Mouse (Mus musculus): ENCODE data around the gene Fads2. TPM values are rescaled to one million over a fixed set of nuclear protein-coding genes. Genes with fewer than 3 reads are reported as not detected.

Gene Fads2
- polyA plus RNA-seq, 1 experiment from 2014 or later = 133 TPM

DNA sequence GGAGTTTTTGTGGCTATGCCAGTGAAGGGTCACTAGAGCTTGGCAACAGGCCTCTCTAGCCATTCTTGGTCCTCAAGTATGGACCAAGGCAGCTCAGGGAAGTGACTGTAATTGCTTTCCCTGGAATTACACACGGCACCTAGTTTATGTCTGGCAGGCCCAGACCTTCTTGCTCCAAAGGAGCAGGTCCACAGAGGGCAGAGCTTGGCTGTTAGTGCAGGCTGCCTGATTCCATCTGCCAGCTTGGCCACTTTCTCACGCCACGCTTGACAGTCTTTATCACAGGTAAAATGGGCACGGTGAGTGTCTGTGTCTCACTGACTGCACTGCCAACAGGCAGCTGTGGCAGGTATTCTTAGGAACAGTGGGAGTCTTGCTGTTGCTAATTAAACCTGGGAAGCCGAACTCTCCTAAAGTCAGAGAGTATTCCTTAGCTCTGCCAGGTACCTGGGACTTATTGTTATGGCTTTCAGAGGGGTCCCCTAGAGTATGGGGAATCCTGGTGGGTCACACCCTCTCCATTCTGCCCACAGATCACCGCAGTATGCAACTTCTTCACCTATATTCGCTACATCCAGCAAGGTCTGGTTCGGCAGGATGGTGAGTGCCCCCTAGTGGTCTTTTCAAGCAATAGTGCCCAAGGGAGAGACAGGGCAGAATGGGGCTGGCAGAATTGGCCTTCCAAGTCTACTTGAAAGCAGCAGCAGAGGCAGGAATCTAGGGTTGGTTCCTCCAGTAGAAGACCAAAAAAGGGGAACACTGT, 68.2 kb downstream of the Fads2 start:
- no peak overlapping the region for H3K4me2 ChIP-seq (replicated peaks)
- H3K36me3 ChIP-seq = no peaks in the 10 kb centered on the region
- 0 out of 2 replicates have a peak, but pooled peaks have one; percentile 52 for ATAC-seq (ENCODE audit: low FRiP score, low read depth)
- no peaks in the 10 kb centered on the region; the same call in 1 of the 2 replicates for H3K4me1 ChIP-seq
- no peak overlapping the region for H3K27ac ChIP-seq
- H3K9ac ChIP-seq = no peak overlapping the region
- no peak overlapping the region for H3K4me3 ChIP-seq
- H3K27me3 ChIP-seq (replicated peaks) = no peaks in the 10 kb centered on the region
- 42% methylated on average over 8 of the region's 8 CpGs for WGBS
- no peaks in the 10 kb centered on the region for H3K9me3 ChIP-seq

DNA sequence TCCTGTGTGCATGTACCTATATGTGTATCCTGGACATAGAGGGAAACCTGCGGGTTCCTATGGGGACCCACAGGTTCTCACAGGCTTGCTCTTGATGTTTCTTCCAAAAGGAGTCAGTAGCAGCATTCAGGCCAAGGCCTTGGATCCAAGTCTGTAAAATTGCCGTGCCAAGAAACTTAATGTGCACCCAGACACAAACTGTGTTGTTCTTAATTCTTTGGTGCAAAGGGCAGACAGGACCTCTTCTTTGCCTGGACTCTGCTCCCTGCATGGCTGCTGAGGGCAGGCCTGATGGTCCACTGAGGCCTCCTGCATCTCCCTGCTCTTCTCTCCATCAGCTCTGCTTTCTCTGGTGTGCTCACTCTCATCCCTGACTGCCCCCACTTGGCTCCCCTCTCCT, 71.8 kb downstream of the Fads2 start:
- ATAC-seq (ENCODE audit: low FRiP score, low read depth) = no peak
- no peak overlapping the region for H3K4me2 ChIP-seq (replicated peaks)
- H3K9ac ChIP-seq = no peak overlapping the region
- peaks cover 10% of the 10 kb centered on the region; the same call in 1 of the 2 replicates for H3K36me3 ChIP-seq
- peaks cover 4% of the 10 kb centered on the region for H3K4me1 ChIP-seq
- H3K9me3 ChIP-seq = no peaks in the 10 kb centered on the region
- WGBS = 90% methylated on average over 2 of the region's 2 CpGs
- no peak overlapping the region for H3K4me3 ChIP-seq
- H3K27ac ChIP-seq = no peak overlapping the region
- H3K27me3 ChIP-seq (replicated peaks) = no peaks in the 10 kb centered on the region

DNA sequence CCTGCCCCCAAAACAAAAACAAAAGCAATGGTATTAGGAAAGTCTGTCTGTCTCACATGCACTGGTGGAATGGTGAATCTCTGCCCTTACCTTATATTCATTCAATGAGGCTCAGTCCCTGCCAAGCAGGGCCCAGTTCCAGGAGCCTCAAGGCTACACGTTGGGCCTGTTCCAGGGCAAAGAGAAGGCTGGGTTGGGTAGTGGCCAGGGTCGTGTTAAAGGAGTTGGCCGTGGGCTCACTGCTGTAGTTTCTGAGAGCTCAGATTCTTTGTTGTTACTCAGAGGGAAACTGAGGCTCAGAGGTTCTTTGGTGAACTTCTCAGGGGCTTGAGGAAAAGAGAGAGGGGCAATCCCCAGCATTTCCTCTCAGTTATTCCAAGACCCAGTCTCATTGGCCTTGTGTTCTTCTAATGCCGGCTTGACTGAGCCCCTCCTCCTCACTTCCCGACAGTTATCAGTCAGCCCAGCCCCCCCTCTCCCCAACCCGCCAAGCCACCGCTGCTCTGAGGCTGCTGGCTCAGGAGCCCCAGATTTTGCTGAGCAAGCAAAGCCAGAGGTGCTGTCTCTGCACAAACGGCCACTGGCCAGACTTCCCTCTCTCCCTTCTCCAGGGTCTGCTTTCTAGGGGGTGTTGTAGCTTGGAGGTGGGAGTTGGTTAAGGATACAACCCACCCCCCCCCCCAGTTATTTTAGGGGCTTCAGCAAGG, 76.2 kb downstream of the Fads2 start:
- Histone ChIP-seq H3K4me1 (peaks cover 9% of the 10 kb centered on the region; the same call in 1 of the 2 replicates), H3K36me3 (peaks cover 10% of the 10 kb centered on the region; the same call in 1 of the 2 replicates), H3K4me2 (replicated peaks) (no peak overlapping the region), H3K27me3 (replicated peaks) (0 out of 2 replicates have a peak, but pooled peaks cover 3% of the 10 kb centered on the region), H3K4me3 (no peak overlapping the region), H3K9me3 (no peaks in the 10 kb centered on the region), H3K9ac (no peak overlapping the region), H3K27ac (no peak overlapping the region)
- no peak for ATAC-seq (ENCODE audit: low FRiP score, low read depth)
- WGBS = 26% methylated on average over 8 of the region's 8 CpGs

DNA sequence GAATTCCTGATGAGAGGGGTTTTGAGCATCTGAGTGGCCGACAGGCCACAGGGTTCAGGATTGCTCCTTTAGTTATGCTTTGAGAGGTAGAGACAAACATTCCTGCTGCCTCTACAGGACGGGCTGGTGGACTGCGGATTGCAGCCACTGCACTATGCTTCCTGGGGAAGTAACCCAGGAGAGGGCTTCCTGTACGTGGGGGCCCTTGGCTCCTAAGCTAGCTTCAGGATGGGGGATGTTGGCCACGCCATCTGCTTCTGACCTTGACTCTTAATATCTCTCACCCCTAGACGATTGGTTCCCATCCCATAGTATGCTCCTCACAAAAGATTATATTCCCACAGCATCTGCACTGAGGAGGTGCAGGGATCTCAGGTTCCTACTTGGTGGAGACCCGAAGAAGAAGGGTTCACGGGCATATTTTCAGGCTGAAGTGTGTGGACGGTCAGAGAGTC, 78.2 kb downstream of the Fads2 start:
- Histone ChIP-seq H3K36me3 (peaks cover 10% of the 10 kb centered on the region; the same call in 1 of the 2 replicates), H3K9me3 (no peaks in the 10 kb centered on the region), H3K27me3 (replicated peaks) (0 out of 2 replicates have a peak, but pooled peaks cover 11% of the 10 kb centered on the region), H3K4me1 (peaks cover 21% of the 10 kb centered on the region), H3K4me2 (replicated peaks) (no peak overlapping the region), H3K9ac (no peak overlapping the region), H3K4me3 (no peak overlapping the region), H3K27ac (no peak overlapping the region)
- WGBS = 74% methylated on average over 9 of the region's 9 CpGs
- ATAC-seq (ENCODE audit: low FRiP score, low read depth) = no peak

DNA sequence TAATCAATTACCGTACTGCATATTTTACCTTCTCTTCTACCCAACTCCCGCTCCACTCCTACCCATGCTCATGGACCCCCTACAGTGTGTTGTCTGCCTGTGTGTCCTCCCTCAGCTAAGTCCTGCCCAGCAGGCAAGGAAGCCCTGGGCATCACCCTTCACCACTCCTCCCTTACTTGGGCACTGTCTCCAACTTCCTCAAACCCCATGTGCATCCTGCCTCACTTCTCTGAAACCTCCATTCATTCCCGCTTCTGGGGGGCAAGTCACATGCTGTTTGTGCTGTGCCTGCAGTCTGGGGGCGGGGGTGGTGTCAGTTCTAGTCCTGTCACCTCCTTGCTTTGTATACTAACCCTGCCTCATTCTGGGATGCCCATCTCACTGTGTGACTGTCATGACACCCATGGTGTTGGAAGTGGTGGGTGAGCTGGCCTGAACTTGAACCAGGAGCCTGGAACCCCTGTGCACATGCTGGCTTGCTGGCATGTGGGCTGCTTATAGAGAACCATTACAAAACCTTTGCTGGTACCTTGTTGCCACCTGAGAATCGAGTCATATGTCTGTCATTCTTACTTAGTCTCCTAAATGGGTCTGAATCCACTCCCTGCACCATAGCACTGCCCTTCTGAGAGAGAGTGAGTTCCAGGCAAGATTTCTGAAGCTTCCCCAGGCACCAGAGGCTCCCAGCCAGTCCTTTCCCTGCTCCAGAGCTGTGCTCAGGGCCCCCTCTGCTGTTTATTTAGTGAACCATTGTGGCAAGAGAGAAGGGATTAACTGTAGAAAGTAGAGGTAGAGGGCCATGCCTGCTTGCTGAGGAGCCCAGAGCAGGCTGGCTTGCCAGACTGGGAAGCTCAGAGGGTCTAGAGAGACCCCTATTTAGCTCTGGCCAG, 78.9 kb downstream of the Fads2 start:
- ATAC-seq (ENCODE audit: low FRiP score, low read depth) = no peak
- H3K27ac ChIP-seq = no peak overlapping the region

DNA sequence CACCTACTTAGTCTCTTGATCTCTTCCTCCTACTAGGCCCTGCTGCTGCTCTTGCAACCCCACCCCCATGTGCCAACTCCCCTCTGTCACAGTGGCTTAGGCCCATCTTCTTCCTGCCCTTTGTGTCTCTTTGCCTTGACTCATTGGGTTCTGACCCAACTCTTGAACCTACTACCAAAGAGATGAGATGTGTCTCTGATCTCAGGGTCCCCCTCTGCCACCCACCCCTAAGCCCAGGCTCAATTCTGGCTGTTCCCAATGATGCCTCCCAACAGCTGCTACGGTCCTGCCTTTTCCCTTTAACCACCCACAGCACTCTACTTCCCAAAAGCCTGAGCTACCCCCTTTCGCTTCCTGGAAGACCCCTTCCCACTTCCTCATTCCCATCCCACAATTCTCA, 79.6 kb downstream of the Fads2 start:
- no peaks in the 10 kb centered on the region for H3K36me3 ChIP-seq
- H3K4me1 ChIP-seq = peaks cover 30% of the 10 kb centered on the region
- H3K4me3 ChIP-seq = no peak overlapping the region
- H3K27me3 ChIP-seq (replicated peaks) = 0 out of 2 replicates have a peak, but pooled peaks cover 11% of the 10 kb centered on the region
- ATAC-seq (ENCODE audit: low FRiP score, low read depth) = no peak
- WGBS = 81% methylated on average over 2 of the region's 2 CpGs
- no peaks in the 10 kb centered on the region for H3K9me3 ChIP-seq
- H3K27ac ChIP-seq = no peak overlapping the region
- H3K4me2 ChIP-seq (replicated peaks) = no peak overlapping the region
- no peak overlapping the region for H3K9ac ChIP-seq

More for the DNA sequence above, 78.9 kb downstream of the Fads2 start:
- 64% methylated on average over 5 of the region's 5 CpGs for WGBS
- peaks cover 5% of the 10 kb centered on the region; the same call in 1 of the 2 replicates for H3K36me3 ChIP-seq
- no peak overlapping the region for H3K4me3 ChIP-seq
- no peak overlapping the region for H3K9ac ChIP-seq
- H3K4me1 ChIP-seq = peaks cover 27% of the 10 kb centered on the region
- no peaks in the 10 kb centered on the region for H3K9me3 ChIP-seq
- H3K4me2 ChIP-seq (replicated peaks) = no peak overlapping the region
- H3K27me3 ChIP-seq (replicated peaks) = 0 out of 2 replicates have a peak, but pooled peaks cover 11% of the 10 kb centered on the region

DNA sequence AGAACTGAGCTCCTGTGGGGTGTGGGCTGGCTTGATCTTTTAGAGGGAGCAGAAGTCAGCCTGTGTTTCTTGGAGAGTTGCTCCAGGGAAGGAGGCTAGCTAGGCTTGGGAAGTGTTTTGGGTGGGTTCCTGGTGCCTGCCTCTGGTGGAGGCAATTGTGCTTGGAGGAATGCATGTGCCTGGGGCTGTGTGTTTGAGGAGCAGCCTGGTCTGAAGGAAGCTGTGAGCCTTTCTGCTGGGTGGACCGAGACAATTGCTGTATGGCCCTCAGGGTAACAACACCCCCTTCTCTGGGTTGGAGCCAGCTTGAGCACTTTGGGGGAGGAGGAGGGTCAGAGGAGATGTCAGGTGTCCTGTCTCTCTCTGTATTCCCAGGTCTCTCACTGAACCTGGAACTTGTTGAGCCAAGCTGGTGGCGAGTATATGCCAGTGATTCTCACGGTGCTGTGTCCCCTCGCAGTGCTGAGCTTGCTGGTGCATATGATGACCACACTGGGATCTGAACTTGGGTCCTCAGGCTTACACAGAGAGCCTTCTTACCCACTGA, 82.3 kb downstream of the Fads2 start:
- ATAC-seq (ENCODE audit: low FRiP score, low read depth) = no peak
- 0 out of 2 replicates have a peak, but pooled peaks cover 11% of the 10 kb centered on the region for H3K27me3 ChIP-seq (replicated peaks)
- H3K9ac ChIP-seq = 0 out of 2 replicates have a peak overlapping the region, but pooled peaks have one; percentile 30
- H3K4me1 ChIP-seq = peaks cover 25% of the 10 kb centered on the region
- no peaks in the 10 kb centered on the region for H3K9me3 ChIP-seq
- H3K36me3 ChIP-seq = no peaks in the 10 kb centered on the region
- 64% methylated on average over 4 of the region's 4 CpGs for WGBS
- H3K4me3 ChIP-seq = peak overlapping the region; percentile 54
- H3K27ac ChIP-seq = no peak overlapping the region
- H3K4me2 ChIP-seq (replicated peaks) = peak overlapping the region; percentile 90

DNA sequence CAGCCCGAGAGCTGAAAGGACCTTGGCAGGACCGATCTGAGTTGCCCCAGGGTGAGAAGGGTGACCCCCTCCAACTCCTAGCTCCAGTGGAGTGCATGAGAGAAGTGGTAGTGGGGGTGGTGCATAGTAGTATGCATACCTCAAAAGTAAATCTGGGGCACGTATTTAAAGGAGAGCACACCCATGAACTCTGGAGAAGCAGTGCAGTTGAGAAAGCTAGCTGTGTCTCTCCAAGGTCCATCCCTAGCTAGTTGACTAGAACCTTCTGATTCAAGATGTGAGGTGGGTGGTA, 83.1 kb downstream of the Fads2 start:
- Histone ChIP-seq H3K9ac (peak overlapping the region; percentile 72), H3K27ac (no peak overlapping the region), H3K4me3 (peak overlapping the region; percentile 54), H3K4me1 (peaks cover 25% of the 10 kb centered on the region), H3K4me2 (replicated peaks) (peak overlapping the region; percentile 90), H3K36me3 (no peaks in the 10 kb centered on the region), H3K9me3 (no peaks in the 10 kb centered on the region), H3K27me3 (replicated peaks) (0 out of 2 replicates have a peak, but pooled peaks cover 11% of the 10 kb centered on the region)
- ATAC-seq (ENCODE audit: low FRiP score, low read depth) = peak; percentile 61
- WGBS = 5% methylated on average over 3 of the region's 3 CpGs

DNA sequence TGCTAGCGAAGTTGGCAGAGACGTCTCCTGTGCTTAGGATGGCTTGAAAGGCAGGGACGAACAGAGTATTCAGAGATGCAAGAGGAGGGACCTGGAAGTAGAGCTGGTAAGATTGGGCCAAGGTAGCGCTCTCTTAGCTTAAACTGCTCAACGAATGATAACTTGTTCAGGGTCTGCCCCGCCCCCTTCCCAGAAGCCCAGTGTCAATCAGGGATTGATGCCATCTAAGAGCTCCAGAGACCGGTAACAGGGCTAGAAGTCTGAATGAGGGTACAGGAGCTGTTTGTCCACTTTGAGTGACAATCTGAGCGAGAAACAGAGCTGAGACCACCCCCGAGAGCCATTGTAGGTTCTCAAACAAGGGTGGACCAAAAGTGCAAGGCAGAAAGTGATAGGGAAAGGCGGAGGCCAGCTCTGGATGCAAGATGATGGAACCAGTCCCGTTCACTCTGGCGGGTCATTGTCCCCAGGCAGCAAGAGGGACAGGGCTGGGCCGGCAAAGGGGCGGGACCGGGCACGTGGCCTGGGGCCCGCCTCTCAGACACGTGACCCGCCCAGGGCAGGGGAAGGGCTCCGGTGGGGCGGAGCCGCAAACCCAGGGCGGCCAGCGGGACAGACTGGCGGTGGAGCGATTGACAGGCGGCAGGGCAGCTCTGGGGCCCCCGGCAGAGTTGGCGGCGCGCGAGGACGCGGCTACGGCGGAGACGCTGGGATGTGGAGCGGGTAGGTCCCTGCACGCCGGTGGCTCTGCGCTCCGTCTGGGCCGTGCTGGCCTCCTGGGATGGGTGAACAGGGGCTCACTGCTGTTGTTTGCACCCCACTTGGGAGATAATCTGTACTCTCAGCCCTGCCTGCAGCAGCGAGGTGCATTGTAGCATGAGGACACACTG, 83.7 kb downstream of the Fads2 start:
- peak overlapping the region; percentile 72 for H3K9ac ChIP-seq
- H3K4me3 ChIP-seq = peak overlapping the region; percentile 54
- H3K4me1 ChIP-seq = peaks cover 25% of the 10 kb centered on the region
- H3K4me2 ChIP-seq (replicated peaks) = peak overlapping the region; percentile 90
- no peaks in the 10 kb centered on the region for H3K36me3 ChIP-seq
- peak; percentile 97 for ATAC-seq (ENCODE audit: low FRiP score, low read depth)
- H3K27me3 ChIP-seq (replicated peaks) = 0 out of 2 replicates have a peak, but pooled peaks cover 11% of the 10 kb centered on the region
- H3K9me3 ChIP-seq = no peaks in the 10 kb centered on the region
- WGBS = 5% methylated on average over 44 of the region's 44 CpGs
- no peak overlapping the region for H3K27ac ChIP-seq

DNA sequence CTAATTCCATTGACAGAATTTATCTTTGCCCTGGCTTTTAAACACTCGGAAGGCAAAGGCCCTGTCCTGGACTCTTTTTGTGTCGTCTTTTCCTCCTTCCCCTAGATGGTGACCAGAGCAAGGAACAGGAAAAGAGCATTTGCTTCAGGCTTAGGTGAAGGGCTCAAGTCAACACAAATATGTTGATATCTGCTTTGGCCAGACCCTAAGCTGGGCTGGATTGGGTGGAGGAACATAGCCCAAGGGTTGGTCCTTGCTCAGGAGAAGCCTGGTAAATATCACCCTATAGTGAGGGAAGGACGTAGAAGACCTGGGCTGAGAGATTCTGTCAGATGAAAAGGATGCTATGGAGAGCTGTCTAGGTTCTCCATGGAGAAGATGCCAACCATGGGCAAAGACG, 85.4 kb downstream of the Fads2 start:
- H3K4me1 ChIP-seq = peaks cover 20% of the 10 kb centered on the region
- H3K9me3 ChIP-seq = no peaks in the 10 kb centered on the region

DNA sequence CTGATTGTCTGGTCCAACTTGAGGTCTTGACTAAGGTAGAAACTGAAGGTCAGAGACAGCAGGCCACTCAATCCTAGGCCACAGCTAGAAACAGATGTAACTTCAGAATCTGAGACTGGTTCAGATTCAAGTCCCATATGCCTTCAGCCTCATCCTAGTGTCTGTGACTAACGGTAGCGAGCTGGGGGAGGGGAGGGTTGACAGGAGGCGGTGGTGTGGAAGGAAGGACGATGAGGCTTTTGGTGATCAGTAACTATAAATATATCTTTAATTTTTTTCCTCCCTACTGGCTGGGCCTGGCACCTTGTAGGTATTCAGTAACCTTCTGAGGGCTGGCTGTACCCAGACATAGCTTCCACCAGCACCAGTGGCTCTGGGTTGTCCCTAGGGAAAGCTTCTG, 86.1 kb downstream of the Fads2 start:
- H3K9ac ChIP-seq = no peak overlapping the region
- H3K4me3 ChIP-seq = no peak overlapping the region
- ATAC-seq (ENCODE audit: low FRiP score, low read depth) = no peak
- WGBS = 79% methylated on average over 4 of the region's 4 CpGs
- no peak overlapping the region for H3K27ac ChIP-seq
- H3K9me3 ChIP-seq = no peaks in the 10 kb centered on the region
- H3K27me3 ChIP-seq (replicated peaks) = 0 out of 2 replicates have a peak, but pooled peaks cover 8% of the 10 kb centered on the region
- no peaks in the 10 kb centered on the region for H3K36me3 ChIP-seq
- H3K4me2 ChIP-seq (replicated peaks) = no peak overlapping the region
- H3K4me1 ChIP-seq = peaks cover 20% of the 10 kb centered on the region

More for the DNA sequence above, 85.4 kb downstream of the Fads2 start:
- Histone ChIP-seq H3K4me2 (replicated peaks) (no peak overlapping the region), H3K9ac (no peak overlapping the region), H3K27me3 (replicated peaks) (0 out of 2 replicates have a peak, but pooled peaks cover 8% of the 10 kb centered on the region), H3K27ac (no peak overlapping the region), H3K4me3 (no peak overlapping the region), H3K36me3 (no peaks in the 10 kb centered on the region)
- 87% methylated on average over 4 of the region's 4 CpGs for WGBS
- ATAC-seq (ENCODE audit: low FRiP score, low read depth) = no peak
